Mouse (Mus musculus) liver, embryonic 14.5 days (tissue): ENCODE measurements around the gene Srrm1. TPM values are rescaled to one million over a fixed set of nuclear protein-coding genes. Genes with fewer than 3 reads are reported as not detected.

Source experiments
- ATAC-seq: fragments of 200-750 bp; cut with Nextera tagmentation; 2 replicates; pipeline ENCODE4 v1.8.0; 2017; ENCODE audit warnings: moderate number of reproducible peaks, mild to moderate bottlenecking, moderate library complexity; ENCODE audit not compliant: insufficient read depth
- DNase-seq, 3 experiments: peaks; one replicate each; pipeline ENCODE4 v3.0.0-alpha.2; 2012 to 2013; ENCODE audit warnings: low read depth in 3 of 3, low spot score in 3 of 3
- H3K27ac ChIP-seq: fragments of 300-500 bp; sonication (generic); 2 replicates; pipeline ENCODE4 v1.5.1; 2014; ENCODE audit warnings: moderate library complexity, mild to moderate bottlenecking, control low read depth, inconsistent platforms
- H3K27me3 ChIP-seq: fragments of 300-500 bp; sonication (generic); 2 replicates; pipeline ENCODE4 v1.6.1; 2014; ENCODE audit warnings: mild to moderate bottlenecking, low read length, moderate library complexity; ENCODE audit not compliant: control insufficient read depth, insufficient read depth
- H3K36me3 ChIP-seq: fragments of 300-500 bp; sonication (generic); replicated peaks from 2 replicates; pipeline ENCODE4 v1.6.1; 2014; ENCODE audit warnings: low read depth; ENCODE audit not compliant: control insufficient read depth, insufficient read depth
- H3K4me1 ChIP-seq, 2 experiments: fragments of 200-500 bp in 1 of 2; fragments of 300-500 bp in 1 of 2; sonication (generic) in 1 of 2; replicated peaks; 2 replicates each; pipeline ENCODE4 v1.6.1; 2012 to 2014; ENCODE audit warnings: antibody characterized with exemption in 1 of 2, inconsistent platforms in 1 of 2, low read length in 1 of 2; ENCODE audit not compliant: control insufficient read depth in 2 of 2, insufficient read depth in 2 of 2
- H3K4me2 ChIP-seq: fragments of 300-500 bp; sonication (generic); 2 replicates; pipeline ENCODE4 v1.6.1; 2014; ENCODE audit warnings: low read depth, mild to moderate bottlenecking, control low read depth, moderate library complexity
- H3K4me3 ChIP-seq, 2 experiments: fragments of 200-500 bp in 1 of 2; fragments of 300-500 bp in 1 of 2; sonication (generic) in 1 of 2; 2 replicates each; pipeline ENCODE4 v1.5.1; 2012 to 2014; ENCODE audit warnings: low read depth in 2 of 2, low read length in 2 of 2, mild to moderate bottlenecking in 2 of 2, control low read depth in 1 of 2, inconsistent platforms in 1 of 2, moderate library complexity in 1 of 2; ENCODE audit not compliant: insufficient read depth in 1 of 2
- H3K9ac ChIP-seq: fragments of 300-500 bp; sonication (generic); replicated peaks from 2 replicates; pipeline ENCODE4 v1.6.1; 2014; ENCODE audit warnings: mild to moderate bottlenecking, control low read depth, moderate library complexity
- H3K9me3 ChIP-seq: fragments of 300-500 bp; sonication (generic); 2 replicates; pipeline ENCODE4 v1.6.1; 2016; ENCODE audit warnings: low read length, mixed read lengths; ENCODE audit not compliant: control insufficient read depth
- CTCF ChIP-seq: IDR thresholded peaks from 2 replicates; pipeline ENCODE4 v1.5.1; 2016; ENCODE audit warnings: antibody characterized with exemption, low read depth, control low read depth
- EP300 ChIP-seq: IDR thresholded peaks from 2 replicates; pipeline ENCODE4 v1.6.1; 2016; ENCODE audit warnings: antibody characterized with exemption, low read depth
- WGBS: fragments of 180-500 bp; shearing (Covaris S2); extraction: QIAGEN DNeasy Blood & Tissue Kit; methylation state at CpG from one replicate; pipeline ENCODE4 v1.1.7; 2014; ENCODE audit not compliant: insufficient replicate concordance; 5-methylcytosine and 5-hydroxymethylcytosine counted together
- polyA plus RNA-seq, 2 experiments: library from polyadenylated mRNA; depleted of rRNA in 1 of 2; stranded (reverse) in 1 of 2; unstranded in 1 of 2; fragments of >200 nt; fragmentation: Nextera tagmentation in 1 of 2; extraction: Ambion mirVana in 1 of 2; gene quantifications; 2 replicates each; pipeline versions ENCODE4 v1.2.1 to v1.2.3; 2012 to 2014

The Srrm1 gene
- polyA plus RNA-seq, 2 experiments, result 43.6 to 94.8 TPM

DNA sequence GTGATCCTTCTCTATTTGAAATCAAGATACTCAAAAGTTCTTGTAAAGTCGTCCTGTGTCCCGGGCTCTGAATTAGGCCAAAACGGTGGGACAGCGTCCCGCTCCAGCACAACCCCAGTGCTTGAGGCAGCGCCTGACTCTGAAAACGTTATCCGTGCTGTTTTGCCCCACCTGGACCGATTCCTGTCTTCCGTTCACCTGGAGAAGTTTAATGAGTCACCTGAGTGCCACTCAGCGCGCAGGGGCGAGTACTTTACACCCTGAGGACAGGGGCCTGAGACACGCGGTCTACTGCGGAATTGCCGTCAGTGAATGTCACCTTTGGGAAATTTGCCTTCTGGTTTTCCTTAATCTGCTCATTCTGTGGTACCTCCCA, 79.8 kb downstream of the Srrm1 start:
- H3K27me3 ChIP-seq, result no peaks in the 10 kb centered on the region
- no peaks in the 10 kb centered on the region for H3K9me3 ChIP-seq
- peak overlapping the region; percentile 75 for H3K27ac ChIP-seq
- DNase-seq (no peak), ATAC-seq (no peak)
- peak overlapping the region; percentile 25 to 59 for H3K4me3 ChIP-seq
- H3K9ac ChIP-seq, result peak overlapping the region; percentile 75
- 5% methylated on average over 17 of the region's 17 CpGs for WGBS
- TF ChIP-seq EP300 (no peak), CTCF (no peak)
- peak overlapping the region; percentile 96 for H3K4me2 ChIP-seq
- H3K4me1 ChIP-seq, result peaks cover 29 to 45% of the 10 kb centered on the region in 2 experiments
- H3K36me3 ChIP-seq, result peaks cover 13% of the 10 kb centered on the region

GRCm38 (mm10) chr4:135272640-135273306, 80.3 kb downstream of the Srrm1 start, which contains the start of gene Clic4:
TSS of gene Clic4 (minus strand) at chr4:135272814.
- H3K9ac ChIP-seq, result peak within 1 kb of the TSS; percentile 98
- peaks cover 15% of the 10 kb centered on the region for H3K36me3 ChIP-seq
- peak within 1 kb of the TSS; percentile 94 to 98 for H3K4me3 ChIP-seq
- peak; percentile 98 to 99 (median 98) for DNase-seq
- peak within 1 kb of the TSS; percentile 97 for H3K4me2 ChIP-seq
- H3K9me3 ChIP-seq, result no peaks in the 10 kb centered on the region
- TF ChIP-seq CTCF (peak; percentile 61), EP300 (no peak)
- under 1% methylated on average over 62 of the region's 64 CpGs for WGBS
- H3K27me3 ChIP-seq, result no peaks in the 10 kb centered on the region
- H3K4me1 ChIP-seq, result peaks cover 35 to 49% of the 10 kb centered on the region in 2 experiments
- H3K27ac ChIP-seq, result peak within 1 kb of the TSS; percentile 88
- ATAC-seq, result peak; percentile 96

DNA sequence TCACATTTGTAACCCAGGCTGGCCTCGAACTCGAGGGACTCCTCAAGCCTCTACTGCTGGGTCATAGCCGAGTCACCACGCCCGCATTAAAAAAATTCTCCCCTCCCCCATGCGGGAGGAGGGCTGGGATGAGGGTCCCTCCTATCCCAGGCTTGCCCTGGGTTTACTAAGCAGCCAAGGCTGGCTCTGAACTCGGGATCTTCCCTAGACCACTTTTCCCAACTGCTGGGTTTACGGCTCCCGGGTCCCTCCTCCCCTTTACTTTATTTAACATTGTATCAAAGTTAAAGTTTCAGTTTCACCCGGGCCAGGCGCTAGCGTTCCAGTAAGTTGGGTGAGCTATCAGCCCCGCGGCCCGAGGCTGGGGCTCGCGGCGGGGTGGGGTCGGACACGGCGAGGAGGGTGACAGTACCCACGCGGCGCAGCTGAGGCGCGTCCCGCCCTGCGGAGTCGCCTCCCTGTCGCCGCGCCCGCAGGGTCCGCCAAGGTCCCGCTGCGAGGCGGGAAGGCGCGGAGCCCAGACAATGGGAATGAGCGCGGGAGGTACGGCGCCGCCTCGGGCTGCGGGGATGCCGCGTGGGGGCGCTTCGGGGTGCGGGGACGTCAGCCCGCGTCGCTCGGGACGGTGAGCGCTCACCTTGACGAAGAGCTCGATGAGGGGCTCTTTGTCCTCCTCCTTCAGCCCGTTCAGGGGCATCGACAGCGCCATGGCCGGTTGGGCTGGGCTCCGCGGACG, 81.1 kb downstream of the Srrm1 start:
- DNase-seq (peak in 1 of 3 experiments; percentile 49), ATAC-seq (peak; percentile 61)
- Histone ChIP-seq H3K27ac (peak overlapping the region; percentile 88), H3K9me3 (no peaks in the 10 kb centered on the region), H3K9ac (peak overlapping the region; percentile 98), H3K4me3 (peak overlapping the region; percentile 94 to 98), H3K4me2 (peak overlapping the region; percentile 97), H3K27me3 (no peaks in the 10 kb centered on the region), H3K4me1 (peaks cover 40 to 52% of the 10 kb centered on the region in 2 experiments), H3K36me3 (peaks cover 15% of the 10 kb centered on the region)
- TF ChIP-seq EP300 (no peak), CTCF (no peak)
- WGBS, result under 1% methylated on average over 66 of the region's 67 CpGs

- TF ChIP-seq EP300 (no peak), CTCF (no peak)
- ATAC-seq, result no peak
- Histone ChIP-seq H3K4me3 (peak overlapping the region; percentile 94 to 98), H3K4me2 (peak overlapping the region; percentile 97), H3K9me3 (no peaks in the 10 kb centered on the region), H3K4me1 (peaks cover 40 to 50% of the 10 kb centered on the region in 2 experiments), H3K27ac (peak overlapping the region; percentile 88), H3K9ac (peak overlapping the region; percentile 98), H3K27me3 (no peaks in the 10 kb centered on the region), H3K36me3 (peaks cover 15% of the 10 kb centered on the region)
- no peak for DNase-seq
- under 1% methylated on average over 20 of the region's 20 CpGs for WGBS
These were observed 81.7 kb downstream of the Srrm1 start for GRCm38 (mm10) chr4:135271419-135271828.

Other genes starting within 250 kb of the Srrm1 start
- gene Runx3, start 232.7 kb downstream of the Srrm1 start, polyA plus RNA-seq (2012; rRNA removed), result 1.2 and 1.3 TPM in 2 replicates
- gene Runx3, start 232.7 kb downstream of the Srrm1 start, polyA plus RNA-seq (2014; fragmentation: Nextera tagmentation; extraction: Ambion mirVana), result 0.99 and 1.00 TPM in 2 replicates
- 29.7 and 40.8 TPM in 2 replicates for gene Clic4, start 80.5 kb downstream of the Srrm1 start, polyA plus RNA-seq (2012; rRNA removed)
- 65.8 and 76.5 TPM in 2 replicates for gene Clic4, start 80.5 kb downstream of the Srrm1 start, polyA plus RNA-seq (2014; fragmentation: Nextera tagmentation; extraction: Ambion mirVana)
- gene Ncmap, start 44.9 kb upstream of the Srrm1 start, polyA plus RNA-seq (2012; rRNA removed), result 0.04 and 0.08 TPM in 2 replicates
- gene Ncmap, start 44.9 kb upstream of the Srrm1 start, polyA plus RNA-seq (2014; fragmentation: Nextera tagmentation; extraction: Ambion mirVana), result 0.06 TPM in 1 of 2 replicates, not detected in the other
- 1.7 and 2.2 TPM in 2 replicates for gene Rcan3, start 80.5 kb upstream of the Srrm1 start, polyA plus RNA-seq (2012; rRNA removed)
- gene Rcan3, start 80.5 kb upstream of the Srrm1 start, polyA plus RNA-seq (2014; fragmentation: Nextera tagmentation; extraction: Ambion mirVana), result 2.8 and 3.1 TPM in 2 replicates
- 0.01 and 0.02 TPM in 2 replicates for gene Stpg1, start 141.5 kb upstream of the Srrm1 start, polyA plus RNA-seq (2012; rRNA removed)
- gene Stpg1, start 141.5 kb upstream of the Srrm1 start, polyA plus RNA-seq (2014; fragmentation: Nextera tagmentation; extraction: Ambion mirVana), result 0.08 TPM in 1 of 2 replicates, not detected in the other
- 2.9 and 3.2 TPM in 2 replicates for gene Nipal3, start 141.7 kb upstream of the Srrm1 start, polyA plus RNA-seq (2012; rRNA removed)
- 2.5 and 3.9 TPM in 2 replicates for gene Nipal3, start 141.7 kb upstream of the Srrm1 start, polyA plus RNA-seq (2014; fragmentation: Nextera tagmentation; extraction: Ambion mirVana)
- gene Grhl3, start 220.3 kb upstream of the Srrm1 start, polyA plus RNA-seq (2012; rRNA removed), result 0.13 and 0.14 TPM in 2 replicates
- 0.11 and 0.15 TPM in 2 replicates for gene Grhl3, start 220.3 kb upstream of the Srrm1 start, polyA plus RNA-seq (2014; fragmentation: Nextera tagmentation; extraction: Ambion mirVana)